Mouse (Mus musculus): ENCODE measurements around the gene BC049352.

DNA sequence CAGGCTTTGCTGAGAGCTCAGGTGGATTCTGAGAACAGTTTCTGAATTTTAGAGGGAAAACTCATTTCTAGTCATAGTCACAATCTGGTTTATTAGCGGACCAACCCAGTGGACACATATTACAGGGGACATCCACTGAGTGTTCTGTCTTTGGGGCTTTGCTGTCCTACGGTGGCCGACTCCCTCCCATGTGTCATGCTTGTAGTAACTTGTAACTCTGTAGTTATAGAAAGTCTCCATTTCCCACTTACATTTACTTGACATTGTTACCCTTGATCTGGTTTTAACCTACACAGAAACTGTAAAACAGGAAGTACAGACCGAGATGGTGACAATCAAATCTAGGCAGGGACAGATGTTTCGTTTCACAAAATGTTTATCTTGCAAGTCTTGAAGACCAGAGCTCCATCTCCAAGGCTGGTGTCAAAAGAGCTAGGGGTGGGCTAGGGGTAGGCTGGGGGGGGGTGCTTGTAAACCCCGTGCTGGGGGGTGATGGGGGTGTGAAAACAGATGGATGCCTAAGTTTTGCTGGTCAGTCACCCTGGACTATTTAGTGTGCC lies 53.9 kb downstream of the BC049352 start:
- TF ChIP-seq CTCF (IDR thresholded peaks at IDR 0.05; ENCODE audit: low read depth) (no peak), EP300 (IDR thresholded peaks at IDR 0.05; ENCODE audit: low read depth) (no peak)
